Mouse (Mus musculus): ENCODE measurements around the gene Cchcr1. TPM values are rescaled to one million over a fixed set of nuclear protein-coding genes. Genes with fewer than 3 reads are reported as not detected.

Gene Cchcr1
- polyA plus RNA-seq, 1 experiment from 2014 or later: 5.1 TPM

- Histone ChIP-seq H3K36me3 (no peaks in the 10 kb centered on the region), H3K9ac (replicated peaks) (no peak overlapping the region), H3K4me1 (peaks cover 13% of the 10 kb centered on the region), H3K9me3 (replicated peaks) (no peaks in the 10 kb centered on the region), H3K4me3 (replicated peaks) (no peak overlapping the region), H3K27me3 (replicated peaks) (no peaks in the 10 kb centered on the region), H3K27ac (replicated peaks) (no peak overlapping the region), H3K4me2 (no peak overlapping the region)
- WGBS: 28% methylated on average over 6 of the region's 6 CpGs
- ATAC-seq (ENCODE audit: low FRiP score): peak; percentile 54; the same call in 1 of the 2 replicates
These were observed 27.8 kb downstream of the Cchcr1 start for GRCm38 (mm10) chr17:35544680-35545079.

GRCm38 (mm10) chr17:35547465-35547864 lies 30.6 kb downstream of the Cchcr1 start:
- no peak overlapping the region for H3K27ac ChIP-seq (replicated peaks)
- H3K4me3 ChIP-seq (replicated peaks): no peak overlapping the region
- H3K9me3 ChIP-seq (replicated peaks): no peaks in the 10 kb centered on the region
- ATAC-seq (ENCODE audit: low FRiP score): no peak
- H3K4me2 ChIP-seq: no peak overlapping the region
- H3K36me3 ChIP-seq: no peaks in the 10 kb centered on the region
- H3K9ac ChIP-seq (replicated peaks): no peak overlapping the region
- H3K4me1 ChIP-seq: peaks cover 13% of the 10 kb centered on the region
- no peaks in the 10 kb centered on the region for H3K27me3 ChIP-seq (replicated peaks)
- 58% methylated on average over 2 of the region's 2 CpGs for WGBS

GRCm38 (mm10) chr17:35548636-35549035 lies 31.7 kb downstream of the Cchcr1 start:
- 19% methylated on average over 5 of the region's 5 CpGs for WGBS
- no peaks in the 10 kb centered on the region for H3K9me3 ChIP-seq (replicated peaks)
- H3K36me3 ChIP-seq: no peaks in the 10 kb centered on the region
- ATAC-seq (ENCODE audit: low FRiP score): no peak
- no peak overlapping the region for H3K9ac ChIP-seq (replicated peaks)
- peaks cover 6% of the 10 kb centered on the region; the same call in 1 of the 2 replicates for H3K4me1 ChIP-seq
- no peaks in the 10 kb centered on the region for H3K27me3 ChIP-seq (replicated peaks)
- no peak overlapping the region for H3K4me2 ChIP-seq
- H3K4me3 ChIP-seq (replicated peaks): no peak overlapping the region
- no peak overlapping the region for H3K27ac ChIP-seq (replicated peaks)

GRCm38 (mm10) chr17:35549437-35550142 lies 32.7 kb downstream of the Cchcr1 start:
- Histone ChIP-seq H3K9ac (replicated peaks) (no peak overlapping the region), H3K4me2 (peak overlapping the region; percentile 19; the same call in 1 of the 2 replicates), H3K27ac (replicated peaks) (peak overlapping the region; percentile 64), H3K9me3 (replicated peaks) (no peaks in the 10 kb centered on the region), H3K4me1 (peaks cover 6% of the 10 kb centered on the region; the same call in 1 of the 2 replicates), H3K36me3 (no peaks in the 10 kb centered on the region), H3K4me3 (replicated peaks) (no peak overlapping the region), H3K27me3 (replicated peaks) (no peaks in the 10 kb centered on the region)
- WGBS: 54% methylated on average over 15 of the region's 15 CpGs
- no peak for ATAC-seq (ENCODE audit: low FRiP score)

GRCm38 (mm10) chr17:35550143-35550494 lies 33.2 kb downstream of the Cchcr1 start:
- Histone ChIP-seq H3K27ac (replicated peaks) (peak overlapping the region; percentile 64; the same call in 1 of the 2 replicates), H3K27me3 (replicated peaks) (no peaks in the 10 kb centered on the region), H3K9ac (replicated peaks) (no peak overlapping the region), H3K4me2 (no peak overlapping the region), H3K4me1 (peaks cover 6% of the 10 kb centered on the region; the same call in 1 of the 2 replicates), H3K36me3 (no peaks in the 10 kb centered on the region), H3K4me3 (replicated peaks) (no peak overlapping the region), H3K9me3 (replicated peaks) (no peaks in the 10 kb centered on the region)
- ATAC-seq (ENCODE audit: low FRiP score): no peak
- WGBS: 96% methylated on average over 4 of the region's 4 CpGs

- no peak for ATAC-seq (ENCODE audit: low FRiP score)
- Histone ChIP-seq H3K27me3 (replicated peaks) (no peaks in the 10 kb centered on the region), H3K36me3 (no peaks in the 10 kb centered on the region), H3K4me3 (replicated peaks) (no peak overlapping the region), H3K9me3 (replicated peaks) (no peaks in the 10 kb centered on the region), H3K27ac (replicated peaks) (no peak overlapping the region), H3K4me2 (no peak overlapping the region), H3K4me1 (peaks cover 6% of the 10 kb centered on the region; the same call in 1 of the 2 replicates), H3K9ac (replicated peaks) (no peak overlapping the region)
- WGBS: 61% methylated on average over 8 of the region's 8 CpGs
These were observed 34.0 kb downstream of the Cchcr1 start for GRCm38 (mm10) chr17:35550871-35551270.

GRCm38 (mm10) chr17:35551881-35552414 lies 35.0 kb downstream of the Cchcr1 start, which contains the start of gene Cdsn:
TSS of gene Cdsn (plus strand) at chr17:35552128.
- H3K36me3 ChIP-seq: no peaks in the 10 kb centered on the region
- H3K4me1 ChIP-seq: no peaks in the 10 kb centered on the region
- H3K4me3 ChIP-seq (replicated peaks): no peak within 1 kb of the TSS
- H3K27me3 ChIP-seq (replicated peaks): no peaks in the 10 kb centered on the region
- H3K4me2 ChIP-seq: no peak within 1 kb of the TSS
- no peak for ATAC-seq (ENCODE audit: low FRiP score)
- no peak within 1 kb of the TSS for H3K9ac ChIP-seq (replicated peaks)
- H3K27ac ChIP-seq (replicated peaks): no peak within 1 kb of the TSS
- H3K9me3 ChIP-seq (replicated peaks): no peaks in the 10 kb centered on the region
- WGBS: 74% methylated on average over 9 of the region's 10 CpGs

- Histone ChIP-seq H3K4me1 (no peaks in the 10 kb centered on the region), H3K9ac (replicated peaks) (no peak overlapping the region), H3K36me3 (no peaks in the 10 kb centered on the region), H3K9me3 (replicated peaks) (no peaks in the 10 kb centered on the region), H3K27ac (replicated peaks) (no peak overlapping the region), H3K4me2 (no peak overlapping the region), H3K4me3 (replicated peaks) (no peak overlapping the region), H3K27me3 (replicated peaks) (no peaks in the 10 kb centered on the region)
- 87% methylated on average over 5 of the region's 5 CpGs for WGBS
- no peak for ATAC-seq (ENCODE audit: low FRiP score)
These were observed 37.4 kb downstream of the Cchcr1 start for GRCm38 (mm10) chr17:35554321-35554720.

- WGBS: 94% methylated on average over 18 of the region's 18 CpGs
- no peaks in the 10 kb centered on the region for H3K27me3 ChIP-seq (replicated peaks)
- H3K9ac ChIP-seq (replicated peaks): no peak overlapping the region
- no peaks in the 10 kb centered on the region for H3K36me3 ChIP-seq
- no peak overlapping the region for H3K4me2 ChIP-seq
- H3K9me3 ChIP-seq (replicated peaks): no peaks in the 10 kb centered on the region
- H3K4me1 ChIP-seq: no peaks in the 10 kb centered on the region
- H3K27ac ChIP-seq (replicated peaks): no peak overlapping the region
- H3K4me3 ChIP-seq (replicated peaks): no peak overlapping the region
- no peak for ATAC-seq (ENCODE audit: low FRiP score)
These were observed 38.0 kb downstream of the Cchcr1 start for GRCm38 (mm10) chr17:35554761-35555397.

- Histone ChIP-seq H3K27me3 (replicated peaks) (no peaks in the 10 kb centered on the region), H3K4me1 (no peaks in the 10 kb centered on the region), H3K36me3 (no peaks in the 10 kb centered on the region), H3K9ac (replicated peaks) (no peak overlapping the region), H3K9me3 (replicated peaks) (no peaks in the 10 kb centered on the region), H3K4me2 (no peak overlapping the region), H3K4me3 (replicated peaks) (no peak overlapping the region), H3K27ac (replicated peaks) (no peak overlapping the region)
- WGBS: 89% methylated on average over 12 of the region's 13 CpGs
- no peak for ATAC-seq (ENCODE audit: low FRiP score)
These were observed 39.4 kb downstream of the Cchcr1 start for GRCm38 (mm10) chr17:35556186-35556765.

GRCm38 (mm10) chr17:35556812-35557211 lies 39.9 kb downstream of the Cchcr1 start:
- Histone ChIP-seq H3K27ac (replicated peaks) (no peak overlapping the region), H3K4me3 (replicated peaks) (no peak overlapping the region), H3K27me3 (replicated peaks) (no peaks in the 10 kb centered on the region), H3K9ac (replicated peaks) (no peak overlapping the region), H3K9me3 (replicated peaks) (no peaks in the 10 kb centered on the region), H3K36me3 (no peaks in the 10 kb centered on the region), H3K4me1 (no peaks in the 10 kb centered on the region), H3K4me2 (no peak overlapping the region)
- 32% methylated on average over 5 of the region's 5 CpGs for WGBS
- ATAC-seq (ENCODE audit: low FRiP score): no peak

- no peak overlapping the region for H3K9ac ChIP-seq (replicated peaks)
- no peaks in the 10 kb centered on the region for H3K4me1 ChIP-seq
- 75% methylated on average over 9 of the region's 9 CpGs for WGBS
- H3K36me3 ChIP-seq: no peaks in the 10 kb centered on the region
- ATAC-seq (ENCODE audit: low FRiP score): no peak
- H3K4me3 ChIP-seq (replicated peaks): no peak overlapping the region
- H3K4me2 ChIP-seq: no peak overlapping the region
- H3K9me3 ChIP-seq (replicated peaks): no peaks in the 10 kb centered on the region
- no peak overlapping the region for H3K27ac ChIP-seq (replicated peaks)
- no peaks in the 10 kb centered on the region for H3K27me3 ChIP-seq (replicated peaks)
These were observed 40.5 kb downstream of the Cchcr1 start for GRCm38 (mm10) chr17:35557351-35557750.

Measured in neural tube, embryonic 15.5 days (tissue).